Mouse (Mus musculus) intestine, postnatal 0 days (tissue): ENCODE results near the gene 1700013H16Rik. TPM values are rescaled to one million over a fixed set of nuclear protein-coding genes. Genes with fewer than 3 reads are reported as not detected.

Experiments
- ATAC-seq: fragments of 200-750 bp; cut with Nextera tagmentation; 2 replicates; pipeline ENCODE4 v1.8.0; 2017; ENCODE audit warnings: mild to moderate bottlenecking, moderate TSS enrichment, moderate library complexity
- H3K27ac ChIP-seq: fragments of 300-500 bp; sonication (generic); 2 replicates; pipeline ENCODE4 v1.5.1; 2014; ENCODE audit warnings: mild to moderate bottlenecking, low read depth, low read length, moderate library complexity
- H3K27me3 ChIP-seq: fragments of 300-500 bp; sonication (generic); replicated peaks from 2 replicates; pipeline ENCODE4 v1.6.1; 2014; ENCODE audit warnings: low read length, mixed read lengths; ENCODE audit not compliant: control insufficient read depth, insufficient read depth
- H3K36me3 ChIP-seq: fragments of 300-500 bp; sonication (generic); 2 replicates; pipeline ENCODE4 v1.6.1; 2014; ENCODE audit warnings: mild to moderate bottlenecking, moderate library complexity; ENCODE audit not compliant: control insufficient read depth, insufficient read depth
- H3K4me1 ChIP-seq: fragments of 300-500 bp; sonication (generic); replicated peaks from 2 replicates; pipeline ENCODE4 v1.6.1; 2014; ENCODE audit warnings: antibody characterized with exemption, low read length, mixed read lengths; ENCODE audit not compliant: control insufficient read depth, insufficient read depth
- H3K4me2 ChIP-seq: fragments of 300-500 bp; sonication (generic); replicated peaks from 2 replicates; pipeline ENCODE4 v1.6.1; 2014; ENCODE audit warnings: low read depth, mild to moderate bottlenecking, moderate library complexity
- H3K4me3 ChIP-seq: fragments of 300-500 bp; sonication (generic); 2 replicates; pipeline ENCODE4 v1.5.1; 2014; ENCODE audit warnings: low read depth, low read length
- H3K9ac ChIP-seq: fragments of 300-500 bp; sonication (generic); 2 replicates; pipeline ENCODE4 v1.6.1; 2014; ENCODE audit warnings: mild to moderate bottlenecking, low read depth, low read length
- H3K9me3 ChIP-seq: fragments of 300-500 bp; sonication (generic); 2 replicates; pipeline ENCODE4 v1.6.1; 2016; ENCODE audit warnings: mixed run types; ENCODE audit not compliant: control insufficient read depth
- CTCF ChIP-seq: sonication (generic); IDR thresholded peaks from 2 replicates; pipeline ENCODE4 v1.5.1; 2016; ENCODE audit warnings: low read depth, mild to moderate bottlenecking, control low read depth, antibody characterized with exemption, moderate library complexity
- WGBS: fragments of 180-500 bp; shearing (Covaris S2); extraction: QIAGEN DNeasy Blood & Tissue Kit; methylation state at CpG from one replicate; pipeline ENCODE4 v1.1.7; 2014; 5-methylcytosine and 5-hydroxymethylcytosine counted together
- polyA plus RNA-seq: library from polyadenylated mRNA; unstranded; fragments of >200 nt; fragmentation: Nextera tagmentation; extraction: Ambion mirVana; gene quantifications from 2 replicates; pipeline ENCODE4 v1.2.1, GENCODE M21; 2015

Gene 1700013H16Rik
- polyA plus RNA-seq, 1 experiment from 2014 or later = 0.56 TPM

DNA sequence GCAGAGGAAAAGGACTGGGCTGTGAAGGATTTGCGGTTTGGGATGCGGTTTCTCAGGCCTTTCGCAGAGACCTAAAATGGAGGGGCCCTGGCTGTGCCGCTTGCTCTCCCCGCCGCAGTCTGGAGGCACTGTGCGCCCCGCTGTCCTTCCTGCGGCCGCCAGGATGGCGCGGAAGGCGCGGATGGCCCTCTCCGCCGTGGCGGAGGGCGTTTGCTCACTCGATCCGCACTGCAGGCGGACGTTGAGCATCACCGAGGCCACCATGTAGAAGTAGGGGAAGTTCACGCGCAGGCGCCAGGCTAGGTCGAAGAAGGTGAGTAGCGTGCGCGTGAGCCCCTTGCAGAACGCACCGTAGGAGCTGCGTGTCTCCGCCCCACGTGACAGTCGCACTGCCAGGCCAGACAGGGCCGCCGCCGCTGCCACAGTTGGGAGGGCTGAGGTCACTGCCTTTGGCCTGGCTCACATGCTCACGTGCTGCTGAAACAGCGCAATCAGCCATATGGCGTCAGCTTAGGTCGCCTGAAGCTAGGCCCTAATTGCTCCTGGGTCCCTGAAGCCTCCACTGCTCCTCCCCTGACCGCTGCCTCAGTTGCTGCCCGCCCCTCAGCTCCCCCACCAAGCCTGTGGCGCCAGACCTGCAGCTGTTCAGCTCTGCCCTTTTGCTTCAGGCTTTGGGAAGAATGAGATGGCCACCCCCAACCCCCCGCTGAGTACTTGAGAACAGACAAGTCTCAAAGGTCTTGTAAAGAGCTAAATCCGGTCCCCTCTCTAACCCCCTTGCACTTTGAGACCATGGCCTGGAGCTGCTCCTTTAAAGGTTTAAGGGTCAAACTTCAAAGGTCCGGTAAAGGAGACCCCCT lies 41.1 kb downstream of the 1700013H16Rik start:
- TF ChIP-seq CTCF = no peak
- Histone ChIP-seq H3K4me1 (no peaks in the 10 kb centered on the region), H3K4me3 (no peak overlapping the region), H3K27me3 (no peaks in the 10 kb centered on the region), H3K9ac (no peak overlapping the region), H3K9me3 (no peaks in the 10 kb centered on the region), H3K27ac (no peak overlapping the region), H3K36me3 (no peaks in the 10 kb centered on the region), H3K4me2 (peak overlapping the region; percentile 52)
- peak; percentile 76 for ATAC-seq
- 23% methylated on average over 47 of the region's 49 CpGs for WGBS

DNA sequence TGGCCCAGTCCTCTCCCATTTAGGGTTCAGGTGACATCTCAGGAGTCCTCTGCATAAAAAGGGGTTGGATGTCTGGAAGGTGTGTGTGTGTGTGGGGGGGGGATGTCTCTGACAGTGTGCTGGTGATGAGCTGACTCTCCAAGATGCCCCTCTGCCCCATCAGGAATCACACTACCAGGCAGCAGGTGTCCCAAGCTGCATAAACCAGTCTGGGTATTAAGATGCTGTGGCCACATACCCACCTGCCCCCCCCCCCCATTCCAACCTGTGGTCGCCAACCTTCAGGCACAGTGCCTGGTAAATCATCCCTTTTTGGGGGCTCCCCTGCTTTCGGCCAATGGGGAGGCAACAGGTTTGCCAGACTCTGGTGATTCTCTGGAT lies 41.7 kb downstream of the 1700013H16Rik start:
- H3K4me1 ChIP-seq = no peaks in the 10 kb centered on the region
- no peak for TF ChIP-seq CTCF
- no peaks in the 10 kb centered on the region for H3K36me3 ChIP-seq
- no peaks in the 10 kb centered on the region for H3K9me3 ChIP-seq
- no peaks in the 10 kb centered on the region for H3K27me3 ChIP-seq
- no peak overlapping the region for H3K27ac ChIP-seq
- WGBS = 63% methylated on average over 2 of the region's 2 CpGs
- peak overlapping the region; percentile 52 for H3K4me2 ChIP-seq
- H3K4me3 ChIP-seq = no peak overlapping the region
- ATAC-seq = no peak
- H3K9ac ChIP-seq = no peak overlapping the region

- 70% methylated on average over 3 of the region's 3 CpGs for whole genome bisulfite sequencing
- H3K9me3 ChIP-seq = no peaks in the 10 kb centered on the region
- ATAC-seq = peak; percentile 79
- H3K27ac ChIP-seq = no peak overlapping the region
- no peak overlapping the region for H3K9ac ChIP-seq
- no peak for TF ChIP-seq CTCF
- no peak overlapping the region for H3K4me3 ChIP-seq
- no peaks in the 10 kb centered on the region for H3K27me3 ChIP-seq
- H3K4me1 ChIP-seq = no peaks in the 10 kb centered on the region
- H3K36me3 ChIP-seq = no peaks in the 10 kb centered on the region
- no peak overlapping the region for H3K4me2 ChIP-seq
These were observed 55.0 kb downstream of the 1700013H16Rik start for GRCm38 (mm10) chrX:53702673-53703072.

- H3K27ac ChIP-seq = no peak overlapping the region
- H3K27me3 ChIP-seq = no peaks in the 10 kb centered on the region
- H3K4me3 ChIP-seq = no peak overlapping the region
- TF ChIP-seq CTCF = no peak
- H3K9me3 ChIP-seq = no peaks in the 10 kb centered on the region
- H3K4me2 ChIP-seq = no peak overlapping the region
- 79% methylated on average over 2 of the region's 2 CpGs for WGBS
- H3K36me3 ChIP-seq = no peaks in the 10 kb centered on the region
- H3K9ac ChIP-seq = no peak overlapping the region
- ATAC-seq = no peak
- H3K4me1 ChIP-seq = no peaks in the 10 kb centered on the region
These were observed 58.4 kb downstream of the 1700013H16Rik start for GRCm38 (mm10) chrX:53699225-53699624.

DNA sequence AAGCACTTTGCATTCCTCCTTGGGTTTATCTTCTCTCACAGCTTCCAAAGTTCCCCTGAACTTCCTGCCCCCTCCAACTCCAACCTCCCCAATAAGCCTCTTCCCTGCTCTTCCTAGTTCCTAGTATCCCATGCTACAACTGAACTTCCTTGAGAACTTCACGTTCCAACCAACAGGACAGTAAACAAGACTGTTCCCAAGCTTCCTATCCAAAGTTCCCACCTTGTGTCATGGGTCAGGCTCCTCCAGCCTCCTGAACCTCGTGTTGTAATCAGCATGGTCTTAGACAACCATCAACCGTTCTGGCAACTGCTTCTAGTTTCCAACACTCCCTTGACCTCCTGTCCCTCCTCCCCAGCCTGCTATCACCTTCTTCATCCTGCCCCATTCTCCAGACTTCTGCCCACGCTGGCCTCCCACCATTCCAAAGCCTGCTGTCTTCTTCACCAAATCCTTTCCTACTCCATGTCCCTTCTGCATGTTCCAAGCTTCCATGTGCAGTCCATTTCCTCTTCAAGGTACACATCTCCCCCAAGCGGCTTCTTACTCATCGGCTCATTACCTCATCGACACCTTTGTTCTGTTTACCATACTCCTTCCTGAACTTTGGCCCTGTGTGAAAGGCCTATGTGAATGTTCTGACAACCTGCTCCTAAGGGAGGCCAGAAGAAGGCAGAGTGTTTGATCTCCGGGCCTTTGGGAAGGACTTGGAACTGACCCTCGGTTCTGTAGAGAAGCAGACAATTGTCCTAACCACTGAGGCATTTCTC lies 63.4 kb downstream of the 1700013H16Rik start:
- WGBS = 57% methylated on average over 9 of the region's 9 CpGs
- Histone ChIP-seq H3K36me3 (no peaks in the 10 kb centered on the region), H3K4me3 (no peak overlapping the region), H3K4me1 (no peaks in the 10 kb centered on the region), H3K9ac (no peak overlapping the region), H3K9me3 (no peaks in the 10 kb centered on the region), H3K27me3 (no peaks in the 10 kb centered on the region), H3K27ac (peak overlapping the region; percentile 50), H3K4me2 (no peak overlapping the region)
- peak; percentile 92 for ATAC-seq
- TF ChIP-seq CTCF = peak; percentile 29; the same call in 1 of the 2 replicates

- Histone ChIP-seq H3K4me1 (no peaks in the 10 kb centered on the region), H3K36me3 (no peaks in the 10 kb centered on the region), H3K9ac (no peak overlapping the region), H3K4me3 (no peak overlapping the region), H3K27ac (no peak overlapping the region), H3K4me2 (no peak overlapping the region), H3K27me3 (no peaks in the 10 kb centered on the region), H3K9me3 (no peaks in the 10 kb centered on the region)
- no peak for TF ChIP-seq CTCF
- no peak for ATAC-seq
- 71% methylated on average over 2 of the region's 2 CpGs for WGBS
These were observed 64.5 kb downstream of the 1700013H16Rik start for GRCm38 (mm10) chrX:53693141-53693540.

Other genes starting within 250 kb of the 1700013H16Rik start
- gene Rtl8c, start 149.8 kb downstream of the 1700013H16Rik start, polyA plus RNA-seq = 18.0 and 22.0 TPM in 2 replicates
- not detected in 2 replicates for gene Gm14597, start 148.9 kb downstream of the 1700013H16Rik start, polyA plus RNA-seq
- 45.6 and 46.0 TPM in 2 replicates for gene Rtl8a, start 114.1 kb downstream of the 1700013H16Rik start, polyA plus RNA-seq
- gene Rtl8b, start 87.4 kb downstream of the 1700013H16Rik start, polyA plus RNA-seq = 38.4 and 39.1 TPM in 2 replicates
- 0.13 and 0.26 TPM in 2 replicates for gene 4930502E18Rik, start 33.0 kb downstream of the 1700013H16Rik start, polyA plus RNA-seq
- gene Zfp36l3, start 18.6 kb upstream of the 1700013H16Rik start, polyA plus RNA-seq = 0.07 and 0.08 TPM in 2 replicates
- 2.8 and 3.6 TPM in 2 replicates for gene Xlr, start 39.9 kb upstream of the 1700013H16Rik start, polyA plus RNA-seq